Mouse (Mus musculus) heart, adult 2 months (tissue): ENCODE measurements around the gene Dgat2. TPM values are rescaled to one million over a fixed set of nuclear protein-coding genes. Genes with fewer than 3 reads are reported as not detected.

Experiments used
- DNase-seq, 2 experiments: peaks; one replicate each; pipeline ENCODE4 v3.0.0; 2021
- H3K27ac ChIP-seq: fragments of 200-600 bp; 2 replicates; pipeline ENCODE4 v1.8.1; 2022
- H3K27me3 ChIP-seq: fragments of 200-500 bp; 2 replicates; pipeline ENCODE4 v1.6.1; 2012; ENCODE audit warnings: mild to moderate bottlenecking, low read length, inconsistent platforms, mixed read lengths; ENCODE audit not compliant: control insufficient read depth, insufficient read depth
- H3K36me3 ChIP-seq: fragments of 200-500 bp; 2 replicates; pipeline ENCODE4 v1.6.1; 2012; ENCODE audit warnings: low read length, inconsistent platforms; ENCODE audit not compliant: control insufficient read depth, insufficient read depth
- H3K4me1 ChIP-seq: fragments of 200-500 bp; 2 replicates; pipeline ENCODE4 v1.6.1; 2011; ENCODE audit warnings: low read length; ENCODE audit not compliant: control insufficient read depth, insufficient read depth
- H3K4me3 ChIP-seq: fragments of 200-600 bp; 2 replicates; pipeline ENCODE4 v1.8.1; 2022
- H3K79me2 ChIP-seq: fragments of 200-500 bp; replicated peaks from 2 replicates; pipeline ENCODE4 v1.6.1; 2012; ENCODE audit warnings: mild to moderate bottlenecking, inconsistent platforms, low read length, moderate library complexity, mixed read lengths; ENCODE audit not compliant: control insufficient read depth, insufficient read depth
- H3K9ac ChIP-seq: fragments of 200-500 bp; 2 replicates; pipeline ENCODE4 v1.6.1; 2012; ENCODE audit warnings: low read depth, mild to moderate bottlenecking, control low read depth, inconsistent platforms, low read length, mixed read lengths
- CTCF ChIP-seq: fragments of 200-600 bp; IDR thresholded peaks from 2 replicates; pipeline ENCODE4 v1.8.1; 2022; ENCODE audit warnings: antibody characterized with exemption, mild to moderate bottlenecking, moderate library complexity
- EP300 ChIP-seq: fragments of 200-500 bp; IDR thresholded peaks from 2 replicates; pipeline ENCODE4 v1.6.1; 2011; ENCODE audit warnings: low read depth, low read length, control low read depth; ENCODE audit not compliant: insufficient read depth
- POLR2A ChIP-seq: fragments of 200-500 bp; IDR thresholded peaks from 2 replicates; pipeline ENCODE4 v1.6.1; 2011; ENCODE audit warnings: mild to moderate bottlenecking, low read depth, low read length, control low read depth; ENCODE audit not compliant: insufficient read depth
- WGBS: fragments of 180-500 bp; shearing (Covaris S2); methylation state at CpG from one replicate; pipeline ENCODE4 v1.1.7; 2018; 5-methylcytosine and 5-hydroxymethylcytosine counted together
- intact Hi-C: fragments of 180-260 bp; cut with DNase I; formaldehyde crosslinking; loops from one replicate; pipeline ENCODE4 v1.15.1; 2025
- polyA plus RNA-seq: library from polyadenylated mRNA; depleted of rRNA; stranded (reverse); fragments of >200 nt; gene quantifications from 2 replicates; pipeline ENCODE4 v1.2.3, GENCODE M21; 2012
- total RNA-seq, 2 experiments: library from RNA; stranded (reverse); gene quantifications; 2 replicates each; pipeline ENCODE4 v1.2.3; 2021

Gene Dgat2
- total and polyA plus RNA-seq, 3 experiments: 309 to 390 (median 376) TPM

DNA sequence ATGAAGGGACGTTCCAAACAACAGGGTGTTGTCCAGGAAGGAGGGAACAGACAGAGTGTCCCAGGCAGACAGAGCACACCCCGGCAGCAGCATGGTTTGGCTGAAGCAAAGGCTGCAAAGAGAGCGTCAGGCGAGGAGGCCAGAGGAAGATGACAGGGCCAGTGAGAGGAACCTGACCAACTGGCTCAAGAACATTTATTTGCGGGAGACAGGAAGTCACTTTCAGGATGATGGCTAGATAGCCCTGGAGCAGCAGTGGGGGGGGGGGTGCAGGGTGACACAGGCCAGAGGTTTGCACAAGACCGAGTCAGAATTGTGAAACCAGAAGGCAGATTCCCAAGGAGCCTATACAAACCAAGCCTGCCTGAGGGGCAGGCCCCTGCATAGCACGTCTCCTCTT is 36.5 kb downstream of the Dgat2 start:
- intact Hi-C loops: no loop called here
- H3K4me3 ChIP-seq: no peak overlapping the region
- H3K9ac ChIP-seq: no peak overlapping the region
- peak; percentile 54 to 56 for DNase-seq
- peaks cover 3% of the 10 kb centered on the region; the same call in 1 of the 2 replicates for H3K4me1 ChIP-seq
- TF ChIP-seq CTCF (no peak), POLR2A (no peak), EP300 (no peak)
- H3K79me2 ChIP-seq: no peaks in the 10 kb centered on the region
- H3K27me3 ChIP-seq: no peaks in the 10 kb centered on the region
- no peak overlapping the region for H3K27ac ChIP-seq
- 28% methylated on average over 7 of the region's 7 CpGs for WGBS
- no peaks in the 10 kb centered on the region for H3K36me3 ChIP-seq

DNA sequence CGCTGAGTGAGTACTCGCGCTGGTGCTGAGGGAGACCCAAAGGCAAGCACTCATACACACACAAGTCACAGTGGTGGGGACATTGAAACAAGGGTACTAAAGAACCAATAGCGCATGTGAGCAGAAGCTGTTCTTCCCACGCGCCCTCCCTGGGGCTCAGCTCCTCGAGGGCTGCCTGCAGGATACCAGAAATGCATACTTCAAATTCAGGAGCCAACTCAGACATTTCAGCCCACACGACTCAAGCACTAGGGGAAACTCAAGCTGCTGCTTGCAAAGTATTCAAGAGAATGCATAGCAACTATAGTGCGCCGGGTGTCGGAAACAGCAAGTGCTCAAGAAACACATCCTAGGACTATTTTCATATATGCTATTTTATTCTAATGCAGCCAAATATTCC is 37.9 kb downstream of the Dgat2 start:
- H3K4me3 ChIP-seq: no peak overlapping the region
- 60% methylated on average over 11 of the region's 11 CpGs for WGBS
- H3K27me3 ChIP-seq: no peaks in the 10 kb centered on the region
- TF ChIP-seq EP300 (no peak), POLR2A (no peak), CTCF (no peak)
- H3K4me1 ChIP-seq: peaks cover 3% of the 10 kb centered on the region; the same call in 1 of the 2 replicates
- intact Hi-C loops: no loop called here
- no peak for DNase-seq
- H3K79me2 ChIP-seq: no peaks in the 10 kb centered on the region
- H3K9ac ChIP-seq: no peak overlapping the region
- H3K27ac ChIP-seq: no peak overlapping the region
- no peaks in the 10 kb centered on the region for H3K36me3 ChIP-seq

DNA sequence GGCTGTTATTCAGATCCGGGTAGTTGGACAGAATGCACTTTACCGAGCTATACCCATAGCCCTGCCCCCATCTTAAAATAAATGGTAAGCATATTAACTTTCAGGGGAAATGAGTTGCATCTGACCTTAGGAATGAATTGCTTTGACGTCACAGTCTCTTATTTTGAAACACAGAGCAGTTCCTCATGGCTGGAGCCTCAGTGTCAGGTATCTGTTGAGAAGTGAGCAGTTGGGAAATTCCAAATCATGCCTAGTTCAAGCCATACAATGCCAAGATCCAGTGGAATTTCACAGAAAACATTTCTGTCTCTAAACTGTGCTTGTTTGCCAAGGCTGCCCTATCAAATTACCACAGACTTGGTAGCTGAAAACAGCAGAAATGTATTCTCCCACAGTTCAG is 39.3 kb downstream of the Dgat2 start:
- Histone ChIP-seq H3K36me3 (0 out of 2 replicates have a peak, but pooled peaks cover 2% of the 10 kb centered on the region), H3K9ac (no peak overlapping the region), H3K27ac (no peak overlapping the region), H3K27me3 (no peaks in the 10 kb centered on the region), H3K4me3 (no peak overlapping the region), H3K79me2 (no peaks in the 10 kb centered on the region), H3K4me1 (peaks cover 9% of the 10 kb centered on the region)
- intact Hi-C loops: no loop called here
- DNase-seq: no peak
- WGBS: 65% methylated on average over 3 of the region's 3 CpGs
- no peak for TF ChIP-seq CTCF
- TF ChIP-seq POLR2A: no peak
- no peak for TF ChIP-seq EP300

DNA sequence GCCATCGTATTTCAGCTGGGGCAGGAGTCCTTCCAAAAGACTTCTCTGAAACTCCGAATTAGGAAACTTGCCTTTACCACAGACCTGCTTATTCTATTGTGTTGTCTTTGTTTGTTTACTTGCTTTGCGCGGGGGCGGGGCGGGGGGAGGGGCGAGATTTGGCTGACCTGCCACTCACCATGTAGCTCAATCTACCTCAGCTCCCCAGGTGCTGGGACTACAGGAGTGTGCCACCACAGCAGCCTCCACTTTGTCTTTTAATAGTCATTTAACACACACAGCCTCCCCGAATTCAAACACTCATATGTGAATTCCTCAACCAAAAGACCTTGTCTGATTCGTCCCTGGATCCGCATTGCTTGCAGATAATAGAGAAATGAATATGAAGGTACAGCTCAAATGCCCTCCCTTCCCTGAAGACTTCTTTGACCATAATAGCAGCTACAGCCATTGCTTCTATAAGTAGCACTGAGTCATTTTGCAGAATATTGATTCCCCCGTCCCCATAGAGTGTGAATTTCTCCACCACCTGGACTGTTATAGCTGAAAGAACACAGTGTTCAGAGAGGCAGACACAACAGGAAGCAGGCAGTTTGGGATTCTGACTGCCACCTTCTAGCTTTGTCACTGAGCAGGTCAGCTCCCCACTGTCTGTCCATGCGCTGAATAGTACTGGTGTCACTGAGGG is 40.5 kb downstream of the Dgat2 start:
- peak overlapping the region; percentile 54 for H3K4me3 ChIP-seq
- intact Hi-C loops: no loop called here
- 0 out of 2 replicates have a peak, but pooled peaks cover 2% of the 10 kb centered on the region for H3K36me3 ChIP-seq
- peaks cover 9% of the 10 kb centered on the region for H3K4me1 ChIP-seq
- H3K79me2 ChIP-seq: no peaks in the 10 kb centered on the region
- 38% methylated on average over 12 of the region's 12 CpGs for WGBS
- H3K9ac ChIP-seq: no peak overlapping the region; the same call in none of the 2 replicates
- TF ChIP-seq POLR2A (no peak), EP300 (no peak), CTCF (no peak)
- no peak for DNase-seq
- H3K27me3 ChIP-seq: no peaks in the 10 kb centered on the region
- H3K27ac ChIP-seq: no peak overlapping the region; the same call in 1 of the 2 replicates

DNA sequence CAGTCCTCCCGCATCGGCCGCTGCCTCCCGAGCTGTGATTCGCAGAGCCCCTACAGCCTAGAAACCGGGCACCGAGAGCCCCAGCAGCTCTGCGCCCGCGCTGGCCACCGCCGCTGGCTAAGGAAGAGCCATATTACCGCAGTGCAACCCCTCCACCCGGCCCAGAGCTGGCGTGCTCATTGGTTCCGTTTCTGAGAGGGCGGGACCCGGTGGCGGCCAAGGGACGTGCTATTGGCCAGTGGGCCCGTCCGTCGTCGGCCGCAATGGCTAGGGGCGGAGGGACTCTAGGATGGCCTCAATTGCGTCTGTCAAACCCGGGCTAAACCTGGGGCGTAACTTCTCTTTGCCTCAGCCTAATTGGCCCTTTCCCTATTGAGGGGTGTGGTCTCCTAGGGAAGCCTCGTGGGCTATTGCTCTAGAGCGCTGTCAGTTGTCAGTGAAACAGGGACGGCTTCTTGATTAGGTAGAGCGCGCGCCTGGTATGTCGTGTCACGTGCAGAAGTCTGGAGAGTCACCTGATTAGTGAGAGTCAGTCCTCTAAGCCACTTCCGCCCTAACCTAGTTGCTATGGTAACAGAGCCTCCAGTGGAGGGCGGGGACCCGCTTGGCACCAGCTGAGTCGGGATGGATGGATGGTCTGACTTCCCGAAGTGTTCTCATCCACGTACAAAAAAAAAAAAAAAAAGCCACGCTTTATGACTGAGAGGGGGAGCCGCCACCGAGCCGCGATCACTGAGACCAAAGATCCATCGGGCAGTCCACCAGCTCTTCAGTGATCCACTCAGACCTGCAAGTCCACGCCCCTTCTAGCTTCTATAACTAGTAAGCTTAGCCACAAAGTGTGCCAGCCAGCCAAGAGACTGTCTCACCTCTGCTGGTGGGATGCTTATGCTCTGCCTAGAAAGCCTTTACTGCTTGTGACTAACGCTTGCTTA is 41.3 kb downstream of the Dgat2 start, which contains the start of gene Uvrag:
Gene Uvrag (minus strand): TSS at position 158 of the 935 bp plus-strand sequence.
- Histone ChIP-seq H3K27ac (peak within 1 kb of the TSS; percentile 98), H3K27me3 (no peaks in the 10 kb centered on the region), H3K4me3 (peak within 1 kb of the TSS; percentile 87), H3K9ac (peak within 1 kb of the TSS; percentile 76), H3K4me1 (peaks cover 9% of the 10 kb centered on the region), H3K36me3 (0 out of 2 replicates have a peak, but pooled peaks cover 2% of the 10 kb centered on the region), H3K79me2 (no peaks in the 10 kb centered on the region; the same call in none of the 2 replicates)
- peak; percentile 77; the same call in 1 of the 2 replicates for TF ChIP-seq EP300
- no peak for TF ChIP-seq CTCF
- TF ChIP-seq POLR2A: peak; percentile 82
- DNase-seq: peak; percentile 99
- under 1% methylated on average over 51 of the region's 51 CpGs for WGBS
- intact Hi-C loops: no loop called here
